Mouse (Mus musculus): ENCODE results near the gene Klc3. TPM values are rescaled to one million over a fixed set of nuclear protein-coding genes. Genes with fewer than 3 reads are reported as not detected.
A peak's percentile ranks its signal among the peaks of the same experiment; 100 is the strongest.

The Klc3 gene
- polyA plus RNA-seq, 1 experiment: 2.3 TPM

- H3K4me1 ChIP-seq (ENCODE audit: control insufficient read depth, insufficient read depth, insufficient read length): no peaks in the 10 kb centered on the region
- H3K27me3 ChIP-seq (ENCODE audit: control insufficient read depth, insufficient read depth, low read length): no peaks in the 10 kb centered on the region
- no peak for DNase-seq (ENCODE audit: low read depth in 1 of 2, low spot score in 2 of 2)
- H3K27ac ChIP-seq (ENCODE audit: insufficient read depth, low read length): no peak overlapping the region
- H3K4me3 ChIP-seq (ENCODE audit: extremely low read depth, insufficient read depth, insufficient read length): no peak overlapping the region
- no peak for TF ChIP-seq POLR2A (IDR thresholded peaks at IDR 0.05; ENCODE audit: low read depth, low read length)
- no peak for TF ChIP-seq CTCF (IDR thresholded peaks at IDR 0.05; ENCODE audit: extremely low read depth, insufficient read depth, insufficient read length, insufficient replicate concordance)
- peaks cover 39% of the 10 kb centered on the region for H3K36me3 ChIP-seq (ENCODE audit: control insufficient read depth, insufficient read depth, low read length)
- WGBS: 97% methylated on average over 2 of the region's 2 CpGs
Measured at GRCm38 (mm10) chr7:19436276-19436675, 32.4 kb upstream of the Klc3 start.

- 91% methylated on average over 2 of the region's 2 CpGs for WGBS
Measured at GRCm38 (mm10) chr7:19432475-19432874, 28.6 kb upstream of the Klc3 start.

GRCm38 (mm10) chr7:19430402-19430801 lies 26.5 kb upstream of the Klc3 start:
- TF ChIP-seq POLR2A (IDR thresholded peaks at IDR 0.05; ENCODE audit: low read depth, low read length) (no peak), CTCF (IDR thresholded peaks at IDR 0.05; ENCODE audit: extremely low read depth, insufficient read depth, insufficient read length, insufficient replicate concordance) (no peak)
- H3K36me3 ChIP-seq (ENCODE audit: control insufficient read depth, insufficient read depth, low read length): peaks cover 34% of the 10 kb centered on the region
- 91% methylated on average over 6 of the region's 6 CpGs for WGBS
- H3K27me3 ChIP-seq (ENCODE audit: control insufficient read depth, insufficient read depth, low read length): no peaks in the 10 kb centered on the region
- H3K4me1 ChIP-seq (ENCODE audit: control insufficient read depth, insufficient read depth, insufficient read length): no peaks in the 10 kb centered on the region
- no peak overlapping the region for H3K4me3 ChIP-seq (ENCODE audit: extremely low read depth, insufficient read depth, insufficient read length)
- DNase-seq (ENCODE audit: low read depth in 1 of 2, low spot score in 2 of 2): no peak
- no peak overlapping the region for H3K27ac ChIP-seq (ENCODE audit: insufficient read depth, low read length)

More at GRCm38 (mm10) chr7:19432475-19432874, 28.6 kb upstream of the Klc3 start:
- H3K4me1 ChIP-seq (ENCODE audit: control insufficient read depth, insufficient read depth, insufficient read length): no peaks in the 10 kb centered on the region
- no peak for DNase-seq (ENCODE audit: low read depth in 1 of 2, low spot score in 2 of 2)
- no peak overlapping the region for H3K4me3 ChIP-seq (ENCODE audit: extremely low read depth, insufficient read depth, insufficient read length)
- no peaks in the 10 kb centered on the region for H3K27me3 ChIP-seq (ENCODE audit: control insufficient read depth, insufficient read depth, low read length)
- TF ChIP-seq POLR2A (IDR thresholded peaks at IDR 0.05; ENCODE audit: low read depth, low read length): no peak
- no peak for TF ChIP-seq CTCF (IDR thresholded peaks at IDR 0.05; ENCODE audit: extremely low read depth, insufficient read depth, insufficient read length, insufficient replicate concordance)
- H3K27ac ChIP-seq (ENCODE audit: insufficient read depth, low read length): no peak overlapping the region
- peaks cover 40% of the 10 kb centered on the region for H3K36me3 ChIP-seq (ENCODE audit: control insufficient read depth, insufficient read depth, low read length)

GRCm38 (mm10) chr7:19429726-19430125 lies 25.8 kb upstream of the Klc3 start:
- TF ChIP-seq POLR2A (IDR thresholded peaks at IDR 0.05; ENCODE audit: low read depth, low read length) (no peak), CTCF (IDR thresholded peaks at IDR 0.05; ENCODE audit: extremely low read depth, insufficient read depth, insufficient read length, insufficient replicate concordance) (no peak)
- no peak for DNase-seq (ENCODE audit: low read depth in 1 of 2, low spot score in 2 of 2)
- 84% methylated on average over 8 of the region's 8 CpGs for WGBS
- Histone ChIP-seq H3K36me3 (ENCODE audit: control insufficient read depth, insufficient read depth, low read length) (peaks cover 31% of the 10 kb centered on the region), H3K27ac (ENCODE audit: insufficient read depth, low read length) (no peak overlapping the region), H3K27me3 (ENCODE audit: control insufficient read depth, insufficient read depth, low read length) (no peaks in the 10 kb centered on the region), H3K4me1 (ENCODE audit: control insufficient read depth, insufficient read depth, insufficient read length) (no peaks in the 10 kb centered on the region), H3K4me3 (ENCODE audit: extremely low read depth, insufficient read depth, insufficient read length) (no peak overlapping the region)

GRCm38 (mm10) chr7:19427999-19428650 lies 24.2 kb upstream of the Klc3 start:
- Histone ChIP-seq H3K27ac (ENCODE audit: insufficient read depth, low read length) (no peak overlapping the region), H3K4me3 (ENCODE audit: extremely low read depth, insufficient read depth, insufficient read length) (no peak overlapping the region), H3K4me1 (ENCODE audit: control insufficient read depth, insufficient read depth, insufficient read length) (no peaks in the 10 kb centered on the region), H3K36me3 (ENCODE audit: control insufficient read depth, insufficient read depth, low read length) (peaks cover 23% of the 10 kb centered on the region), H3K27me3 (ENCODE audit: control insufficient read depth, insufficient read depth, low read length) (no peaks in the 10 kb centered on the region)
- WGBS: 71% methylated on average over 15 of the region's 15 CpGs
- DNase-seq (ENCODE audit: low read depth in 1 of 2, low spot score in 2 of 2): peak in 1 of 2 experiments; percentile 37
- TF ChIP-seq CTCF (IDR thresholded peaks at IDR 0.05; ENCODE audit: extremely low read depth, insufficient read depth, insufficient read length, insufficient replicate concordance) (no peak), POLR2A (IDR thresholded peaks at IDR 0.05; ENCODE audit: low read depth, low read length) (no peak)

- Histone ChIP-seq H3K36me3 (ENCODE audit: control insufficient read depth, insufficient read depth, low read length) (peaks cover 17% of the 10 kb centered on the region), H3K27ac (ENCODE audit: insufficient read depth, low read length) (no peak overlapping the region), H3K27me3 (ENCODE audit: control insufficient read depth, insufficient read depth, low read length) (no peaks in the 10 kb centered on the region), H3K4me1 (ENCODE audit: control insufficient read depth, insufficient read depth, insufficient read length) (no peaks in the 10 kb centered on the region), H3K4me3 (ENCODE audit: extremely low read depth, insufficient read depth, insufficient read length) (no peak overlapping the region)
- WGBS: 92% methylated on average over 6 of the region's 6 CpGs
- no peak for DNase-seq (ENCODE audit: low read depth in 1 of 2, low spot score in 2 of 2)
- TF ChIP-seq CTCF (IDR thresholded peaks at IDR 0.05; ENCODE audit: extremely low read depth, insufficient read depth, insufficient read length, insufficient replicate concordance) (no peak), POLR2A (IDR thresholded peaks at IDR 0.05; ENCODE audit: low read depth, low read length) (no peak)
Measured at GRCm38 (mm10) chr7:19426888-19427287, 23.0 kb upstream of the Klc3 start.

GRCm38 (mm10) chr7:19426349-19426748 lies 22.4 kb upstream of the Klc3 start:
- Histone ChIP-seq H3K4me1 (ENCODE audit: control insufficient read depth, insufficient read depth, insufficient read length) (no peaks in the 10 kb centered on the region), H3K27ac (ENCODE audit: insufficient read depth, low read length) (no peak overlapping the region), H3K36me3 (ENCODE audit: control insufficient read depth, insufficient read depth, low read length) (peaks cover 13% of the 10 kb centered on the region), H3K4me3 (ENCODE audit: extremely low read depth, insufficient read depth, insufficient read length) (no peak overlapping the region), H3K27me3 (ENCODE audit: control insufficient read depth, insufficient read depth, low read length) (no peaks in the 10 kb centered on the region)
- TF ChIP-seq POLR2A (IDR thresholded peaks at IDR 0.05; ENCODE audit: low read depth, low read length) (no peak), CTCF (IDR thresholded peaks at IDR 0.05; ENCODE audit: extremely low read depth, insufficient read depth, insufficient read length, insufficient replicate concordance) (no peak)
- WGBS: 88% methylated on average over 6 of the region's 6 CpGs
- no peak for DNase-seq (ENCODE audit: low read depth in 1 of 2, low spot score in 2 of 2)
